Mouse (Mus musculus): ENCODE results near the gene Gm9803. TPM values are rescaled to one million over a fixed set of nuclear protein-coding genes. Genes with fewer than 3 reads are reported as not detected.
A peak's percentile ranks its signal among the peaks of the same experiment; 100 is the strongest.

The Gm9803 gene
- polyA plus RNA-seq, 1 experiment: 122 TPM

DNA sequence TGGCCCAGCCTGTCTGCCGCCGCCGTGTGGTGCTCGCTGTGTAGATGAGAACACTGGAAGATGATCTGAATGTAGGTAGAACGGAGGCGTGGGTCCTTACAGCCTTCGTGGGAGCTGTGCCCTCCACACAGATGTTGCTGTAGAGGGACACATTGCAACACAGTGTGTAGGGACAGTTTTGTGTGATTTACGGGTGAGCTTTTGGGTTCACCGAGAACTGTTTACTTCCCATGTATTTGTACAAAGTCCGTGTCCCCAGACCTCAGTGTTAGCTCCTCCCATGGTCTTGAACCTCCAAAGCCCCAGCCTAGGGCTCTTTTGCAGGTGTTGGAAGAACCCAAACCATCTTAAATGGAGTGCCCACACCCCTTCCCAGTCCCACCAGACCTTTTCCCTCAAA lies 10.9 kb upstream of the Gm9803 start:
- DNase-seq (ENCODE audit: low read depth): no peak

- peak; percentile 81 for DNase-seq (ENCODE audit: low read depth)
These were observed 6.8 kb upstream of the Gm9803 start for GRCm38 (mm10) chr10:43516992-43517660.

GRCm38 (mm10) chr10:43517836-43518235 lies 6.0 kb upstream of the Gm9803 start:
- peak; percentile 99 for DNase-seq (ENCODE audit: low read depth)

GRCm38 (mm10) chr10:43518368-43518767 lies 5.5 kb upstream of the Gm9803 start:
- DNase-seq (ENCODE audit: low read depth): no peak

GRCm38 (mm10) chr10:43519977-43520376 lies 3.9 kb upstream of the Gm9803 start:
- DNase-seq (ENCODE audit: low read depth): no peak

DNA sequence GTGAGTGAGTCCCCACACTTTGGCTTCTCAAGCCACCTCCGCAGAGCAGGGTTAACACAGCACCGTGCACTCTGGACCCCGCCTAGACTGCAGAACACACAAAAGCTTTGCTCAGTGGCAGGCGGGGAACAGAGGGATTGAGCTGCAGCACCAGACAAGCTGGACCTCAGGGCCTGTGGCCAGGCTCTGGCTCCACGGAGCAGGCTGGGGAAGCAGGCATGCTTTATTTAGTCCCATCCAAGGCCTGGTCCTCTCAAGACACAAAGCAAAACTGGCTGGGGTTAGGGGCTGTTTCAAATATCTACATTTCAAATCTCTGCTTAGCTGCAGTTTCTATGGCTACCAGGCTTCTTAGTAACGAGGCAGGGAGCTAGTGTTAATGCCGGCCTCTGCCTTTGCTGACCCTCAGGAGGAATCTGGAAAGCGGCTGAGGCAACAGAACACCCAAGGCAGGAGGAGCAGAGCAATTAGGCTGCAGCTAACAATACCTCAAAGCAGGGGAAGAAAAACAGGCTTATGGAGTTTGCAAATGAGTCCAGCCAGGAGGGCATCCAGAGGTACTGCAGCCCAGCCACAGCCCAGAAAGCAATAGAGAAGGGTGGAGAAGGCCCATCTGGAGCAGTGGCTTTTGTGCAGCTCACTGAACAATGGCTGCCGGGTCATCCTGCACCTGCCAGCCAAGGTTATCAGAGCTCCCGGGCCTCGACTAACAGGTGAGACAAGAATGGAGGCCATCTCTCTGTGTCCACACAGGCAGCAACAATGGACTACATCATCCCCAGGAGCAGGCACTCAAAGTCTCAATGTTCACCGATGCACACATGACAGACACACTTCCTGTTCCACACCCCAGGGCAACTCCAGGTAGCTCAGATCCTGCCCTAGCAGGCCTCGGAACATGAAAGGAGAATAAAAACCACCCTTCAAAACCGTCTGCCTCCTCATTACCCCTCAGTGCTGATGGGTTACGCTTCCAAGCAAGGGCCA lies 3.7 kb downstream of the Gm9803 start:
- no peak for DNase-seq (ENCODE audit: low read depth)

DNA sequence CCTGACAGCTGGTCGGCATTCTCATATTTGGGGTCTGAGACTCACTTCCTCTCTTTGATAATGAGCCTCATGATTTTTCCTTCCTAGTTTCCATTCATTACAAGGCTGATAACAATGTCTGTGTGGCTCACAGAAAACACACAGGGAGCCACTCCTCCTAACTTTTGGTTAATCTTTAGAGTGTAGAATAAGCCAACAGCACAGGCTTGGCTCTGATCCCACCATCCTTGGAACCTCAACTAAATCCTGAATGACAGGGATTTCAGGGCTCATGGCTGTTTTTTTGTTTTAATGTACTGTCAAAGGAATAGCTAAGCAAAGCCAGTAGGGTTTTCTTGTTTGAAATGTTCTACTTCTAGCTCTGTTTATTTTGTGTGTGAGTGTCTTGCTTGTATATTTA lies 10.5 kb downstream of the Gm9803 start:
- no peak for DNase-seq (ENCODE audit: low read depth)

DNA sequence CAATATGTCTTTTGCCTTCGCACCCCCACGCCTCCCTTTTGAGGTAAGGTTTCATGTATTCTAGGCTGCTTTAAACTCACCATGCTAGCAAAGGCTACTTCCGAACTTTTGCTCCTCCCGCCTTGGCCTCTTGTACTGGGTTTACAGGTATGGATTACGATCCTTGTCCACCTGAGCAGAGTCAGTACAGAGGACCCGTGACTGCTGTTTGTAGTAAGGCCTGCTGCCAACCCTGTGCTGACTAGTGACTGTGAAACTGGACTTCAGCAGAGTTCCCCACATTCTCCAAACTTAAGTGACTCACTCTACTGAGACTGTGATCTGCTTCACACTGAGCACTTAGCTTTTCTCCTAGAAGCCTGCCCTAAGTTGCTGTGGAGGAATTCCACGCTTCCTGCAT lies 13.8 kb downstream of the Gm9803 start:
- DNase-seq (ENCODE audit: low read depth): no peak

- DNase-seq (ENCODE audit: low read depth): no peak
These were observed 14.9 kb downstream of the Gm9803 start for GRCm38 (mm10) chr10:43538831-43539230.

DNA sequence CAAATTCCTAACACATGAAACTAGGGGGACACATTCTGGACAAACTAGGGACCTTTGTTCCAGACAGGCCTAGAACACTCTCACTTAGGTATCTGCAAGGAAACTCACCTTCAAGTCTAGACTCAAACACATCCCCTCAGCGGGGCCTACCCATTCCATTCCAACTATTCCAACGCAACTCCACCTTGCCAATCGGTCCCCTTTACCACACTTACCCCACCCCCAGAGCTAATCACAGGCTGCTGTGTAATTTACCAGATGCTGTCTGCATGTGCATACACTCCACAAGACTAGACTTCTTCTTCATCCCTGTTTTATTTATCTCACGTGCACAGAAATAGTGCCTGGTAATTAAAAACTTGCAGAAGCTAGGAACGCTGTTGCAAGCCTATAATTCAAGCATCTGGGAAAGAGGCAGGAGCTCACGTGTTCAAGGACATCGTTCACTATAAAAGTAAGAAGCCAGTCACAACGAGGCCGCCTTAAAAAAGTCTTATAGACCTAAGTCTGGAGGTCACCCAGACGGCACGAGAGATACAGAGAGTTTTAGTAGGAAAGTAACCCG lies 15.9 kb downstream of the Gm9803 start:
- DNase-seq (ENCODE audit: low read depth): no peak

DNA sequence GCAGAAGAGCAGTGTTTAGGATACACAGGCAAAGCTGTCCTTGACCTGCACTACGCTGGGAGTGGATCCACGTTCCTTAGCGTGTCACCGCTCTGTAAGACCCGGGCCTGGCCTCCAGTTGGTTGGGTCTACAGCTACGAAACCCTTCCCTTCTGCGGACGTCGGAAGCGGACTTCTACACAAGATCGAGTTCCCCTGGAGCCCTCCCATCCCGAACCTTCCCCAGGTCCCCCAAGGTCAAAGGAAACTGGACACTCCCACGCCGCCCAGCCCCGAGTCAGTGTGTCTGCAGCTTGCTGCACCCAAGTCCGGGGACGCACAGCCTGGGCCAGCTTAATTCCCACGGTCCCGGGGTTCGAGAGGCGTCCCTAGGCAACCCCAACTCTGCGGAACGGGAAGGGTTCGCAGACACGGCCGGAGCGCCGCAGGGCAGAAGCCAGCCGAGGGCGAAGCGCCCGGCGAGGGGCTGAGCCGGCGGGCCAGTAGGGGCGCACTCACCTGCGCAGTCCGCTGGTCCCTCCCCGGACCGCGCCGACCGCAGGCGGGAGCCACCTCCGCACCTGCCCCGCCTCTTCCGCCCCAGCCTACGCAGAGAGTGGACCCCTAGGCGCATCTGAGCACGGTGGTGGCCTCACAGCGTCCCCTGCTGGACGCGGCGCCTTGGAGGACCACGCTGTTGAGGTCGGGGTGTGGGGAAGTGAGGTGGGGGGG lies 16.7 kb downstream of the Gm9803 start, which contains the start of gene 1700021F05Rik:
TSS of gene 1700021F05Rik (minus strand) at position 553 of the 711 bp plus-strand sequence.
- no peak for DNase-seq (ENCODE audit: low read depth)

DNA sequence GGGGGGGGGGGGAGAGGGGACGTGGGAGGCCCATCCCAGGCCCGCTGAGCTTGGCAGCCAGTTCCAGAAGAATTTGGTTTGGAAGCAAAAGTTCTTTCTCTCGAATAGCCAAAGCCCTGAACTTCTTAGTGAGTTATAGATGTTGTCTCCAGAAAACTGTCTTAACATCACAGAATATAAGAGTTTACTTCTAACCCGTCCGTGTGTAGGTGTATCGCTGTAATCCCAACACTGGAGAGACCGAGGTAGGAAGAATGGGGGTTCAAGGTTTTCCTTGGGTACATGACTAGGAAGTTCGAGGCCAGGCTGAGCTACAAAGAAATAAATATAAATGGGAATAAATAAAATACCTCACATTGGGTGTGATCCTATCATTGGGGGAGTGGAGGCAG lies 17.3 kb downstream of the Gm9803 start:
- no peak for DNase-seq (ENCODE audit: low read depth)

DNA sequence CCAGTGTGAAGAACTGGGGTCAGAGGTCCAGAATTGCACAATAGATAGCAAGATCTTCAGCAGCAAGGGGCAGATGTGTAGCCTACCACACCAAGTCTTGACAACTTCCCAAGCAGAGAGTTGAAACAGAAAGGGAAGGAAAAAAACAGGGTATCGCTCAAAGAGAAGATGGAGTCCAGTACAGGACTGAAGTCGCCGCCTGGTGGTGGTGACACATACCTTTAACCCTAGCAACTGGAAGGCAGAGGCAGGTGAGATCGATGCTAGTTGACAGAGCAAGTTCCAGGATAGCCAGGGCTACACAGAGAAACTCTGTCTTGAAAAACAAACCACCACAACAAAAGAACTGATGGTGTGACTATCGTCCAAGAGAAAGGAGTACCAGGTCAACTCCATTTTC lies 25.5 kb downstream of the Gm9803 start:
- DNase-seq (ENCODE audit: low read depth): no peak

- no peak for DNase-seq (ENCODE audit: low read depth)
These were observed 27.0 kb downstream of the Gm9803 start for GRCm38 (mm10) chr10:43550923-43551322.

DNA sequence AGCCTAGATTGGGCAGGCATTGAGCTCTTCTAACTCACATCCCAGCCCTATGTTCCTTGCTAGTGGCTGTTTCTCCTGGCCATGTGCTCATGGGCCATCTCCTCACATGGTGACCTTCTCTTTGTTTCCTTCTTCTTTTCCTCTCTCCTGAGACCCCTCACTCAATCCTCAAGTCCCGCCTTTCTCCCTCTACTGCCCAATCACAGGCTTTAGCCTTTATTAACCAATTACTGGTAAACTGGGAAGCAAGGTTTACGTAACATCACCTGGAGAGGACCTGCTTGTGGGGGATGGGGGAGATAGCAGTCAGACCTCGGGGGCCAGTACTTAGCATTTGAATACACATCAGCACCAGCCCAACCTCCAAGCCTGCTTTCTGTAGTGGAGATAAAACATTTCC lies 27.5 kb downstream of the Gm9803 start:
- DNase-seq (ENCODE audit: low read depth): no peak

- DNase-seq (ENCODE audit: low read depth): no peak
These were observed 33.8 kb downstream of the Gm9803 start for GRCm38 (mm10) chr10:43557630-43558165.

GRCm38 (mm10) chr10:43559313-43559712 lies 35.4 kb downstream of the Gm9803 start:
- no peak for DNase-seq (ENCODE audit: low read depth)

DNA sequence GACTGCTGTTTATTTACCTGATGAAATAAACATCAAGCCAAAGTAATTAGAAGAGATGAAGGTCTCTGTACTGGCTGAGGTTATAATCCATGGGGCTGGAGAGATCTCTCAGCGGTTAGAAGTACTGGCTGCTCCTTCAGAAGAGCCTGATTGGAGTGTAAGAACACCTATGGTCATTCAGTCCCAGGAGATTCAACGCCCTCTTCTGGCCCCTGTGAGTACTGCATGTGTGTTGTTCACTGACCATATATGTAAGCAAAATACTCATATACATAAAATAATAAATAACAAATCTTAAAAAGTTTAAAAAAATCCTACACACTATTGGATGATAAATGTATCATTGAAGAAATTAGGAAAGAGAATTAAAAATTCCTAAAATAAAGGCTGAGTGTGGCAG lies 36.9 kb downstream of the Gm9803 start:
- DNase-seq (ENCODE audit: low read depth): no peak

GRCm38 (mm10) chr10:43561311-43561710 lies 37.4 kb downstream of the Gm9803 start:
- no peak for DNase-seq (ENCODE audit: low read depth)

Measured in gonadal fat pad, adult 2 months (tissue).